Mouse (Mus musculus) ES-E14 (cell line): ENCODE measurements around the gene 2210010C04Rik.

Source experiments
- HCFC1 ChIP-seq: IDR thresholded peaks from 2 replicates; pipeline ENCODE4 v1.6.1; 2012; ENCODE audit warnings: low read length, inconsistent platforms, borderline replicate concordance; ENCODE audit not compliant: insufficient read depth
- MAFK ChIP-seq: IDR thresholded peaks from 2 replicates; pipeline ENCODE4 v1.6.1; 2014; ENCODE audit warnings: mild to moderate bottlenecking, low read depth, low read length, inconsistent platforms; ENCODE audit not compliant: insufficient read depth
- ZNF384 ChIP-seq: IDR thresholded peaks from 2 replicates; pipeline ENCODE4 v1.6.1; 2012; ENCODE audit warnings: low read depth, low read length, inconsistent platforms

DNA sequence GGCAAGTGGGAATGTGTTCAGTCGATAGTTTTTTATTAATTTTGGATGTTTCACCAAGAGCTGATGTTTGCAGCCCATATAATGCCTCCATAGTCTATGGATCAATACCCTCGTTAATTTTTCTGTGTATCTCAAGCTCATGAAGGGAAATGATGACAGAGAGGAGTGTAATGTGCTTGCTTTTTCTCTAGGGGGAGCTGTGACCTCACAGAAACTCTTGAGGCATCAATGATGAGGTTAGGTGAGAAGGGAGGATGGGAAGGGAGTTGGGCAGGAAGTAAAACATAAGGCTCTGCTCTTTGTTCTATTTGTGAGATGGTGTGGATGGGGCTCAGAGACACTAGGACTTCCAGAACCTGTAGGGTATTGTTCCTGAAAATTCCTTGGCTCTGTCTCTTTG, 11.2 kb upstream of the 2210010C04Rik start:
- TF ChIP-seq MAFK (no peak), HCFC1 (no peak), ZNF384 (no peak)
